Mouse (Mus musculus): ENCODE measurements around the gene Trim15. TPM values are rescaled to one million over a fixed set of nuclear protein-coding genes. Genes with fewer than 3 reads are reported as not detected.

The Trim15 gene
- total RNA-seq, 1 experiment, result not detected

- no peak for TF ChIP-seq MAFK (IDR thresholded peaks at IDR 0.05; ENCODE audit: insufficient read depth, low read depth, low read length)
- no peak for TF ChIP-seq CHD2 (IDR thresholded peaks at IDR 0.05; ENCODE audit: low read depth, low read length)
- TF ChIP-seq ZC3H11A (IDR thresholded peaks at IDR 0.05; ENCODE audit: borderline replicate concordance, low read depth, low read length), result no peak
- TF ChIP-seq ZNF384 (IDR thresholded peaks at IDR 0.05; ENCODE audit: low read depth, low read length), result no peak; the same call in 1 of the 2 replicates
- TF ChIP-seq HCFC1 (IDR thresholded peaks at IDR 0.05; ENCODE audit: borderline replicate concordance, insufficient read depth, low read length), result no peak
- Histone ChIP-seq H3K36me3 (ENCODE audit: control insufficient read depth, insufficient read depth, low read length, poor library complexity, severe bottlenecking) (no peaks in the 10 kb centered on the region), H3K4me1 (ENCODE audit: control insufficient read depth in 2 of 2, insufficient read depth in 2 of 2, low read length in 2 of 2, poor library complexity in 1 of 2) (no peaks in the 10 kb centered on the region), H3K9me3 (ENCODE audit: control insufficient read depth, insufficient read depth, low read depth, low read length) (no peaks in the 10 kb centered on the region), H3K4me3 (ENCODE audit: insufficient read depth in 1 of 2, low read depth in 1 of 2, low read length in 2 of 2, poor library complexity in 1 of 2, severe bottlenecking in 1 of 2) (0 out of 4 replicates have a peak overlapping the region, but pooled peaks of 1 of the 2 experiments have one; percentile 16), H3K9ac (ENCODE audit: insufficient read depth, low read depth, low read length, poor library complexity, severe bottlenecking) (no peak overlapping the region), H3K27ac (ENCODE audit: insufficient read depth, low read depth, low read length, poor library complexity, severe bottlenecking) (no peak overlapping the region)
- DNase-seq (ENCODE audit: low read depth, low spot score), result peak; percentile 45
- in situ Hi-C loops (cut with MboI; ENCODE audit: low sequenced_read_pairs in 2 of 2, unreplicated experiment in 2 of 2), result no loop called here
These were observed 41.5 kb downstream of the Trim15 start for GRCm38 (mm10) chr17:36825525-36825924.

- Histone ChIP-seq H3K9ac (ENCODE audit: insufficient read depth, low read depth, low read length, poor library complexity, severe bottlenecking) (no peak overlapping the region), H3K27ac (ENCODE audit: insufficient read depth, low read depth, low read length, poor library complexity, severe bottlenecking) (no peak overlapping the region), H3K4me1 (ENCODE audit: control insufficient read depth in 2 of 2, insufficient read depth in 2 of 2, low read length in 2 of 2, poor library complexity in 1 of 2) (no peaks in the 10 kb centered on the region), H3K9me3 (ENCODE audit: control insufficient read depth, insufficient read depth, low read depth, low read length) (no peaks in the 10 kb centered on the region), H3K4me3 (ENCODE audit: insufficient read depth in 1 of 2, low read depth in 1 of 2, low read length in 2 of 2, poor library complexity in 1 of 2, severe bottlenecking in 1 of 2) (no peak overlapping the region), H3K36me3 (ENCODE audit: control insufficient read depth, insufficient read depth, low read length, poor library complexity, severe bottlenecking) (no peaks in the 10 kb centered on the region)
- in situ Hi-C loops (cut with MboI; ENCODE audit: low sequenced_read_pairs in 2 of 2, unreplicated experiment in 2 of 2), result no loop called here
- TF ChIP-seq CHD2 (IDR thresholded peaks at IDR 0.05; ENCODE audit: low read depth, low read length) (no peak), ZC3H11A (IDR thresholded peaks at IDR 0.05; ENCODE audit: borderline replicate concordance, low read depth, low read length) (0 out of 2 replicates have a peak, but pooled peaks have one; percentile 6), ZNF384 (IDR thresholded peaks at IDR 0.05; ENCODE audit: low read depth, low read length) (no peak)
- peak; percentile 34 for DNase-seq (ENCODE audit: low read depth, low spot score)
These were observed 43.0 kb downstream of the Trim15 start for GRCm38 (mm10) chr17:36824005-36824404.

- Histone ChIP-seq H3K9me3 (ENCODE audit: control insufficient read depth, insufficient read depth, low read depth, low read length) (no peaks in the 10 kb centered on the region), H3K27ac (ENCODE audit: insufficient read depth, low read depth, low read length, poor library complexity, severe bottlenecking) (no peak within 1 kb of the TSS), H3K4me3 (ENCODE audit: insufficient read depth in 1 of 2, low read depth in 1 of 2, low read length in 2 of 2, poor library complexity in 1 of 2, severe bottlenecking in 1 of 2) (no peak within 1 kb of the TSS), H3K9ac (ENCODE audit: insufficient read depth, low read depth, low read length, poor library complexity, severe bottlenecking) (no peak within 1 kb of the TSS), H3K36me3 (ENCODE audit: control insufficient read depth, insufficient read depth, low read length, poor library complexity, severe bottlenecking) (no peaks in the 10 kb centered on the region), H3K4me1 (ENCODE audit: control insufficient read depth in 2 of 2, insufficient read depth in 2 of 2, low read length in 2 of 2, poor library complexity in 1 of 2) (no peaks in the 10 kb centered on the region)
- in situ Hi-C loops (cut with MboI; ENCODE audit: low sequenced_read_pairs in 2 of 2, unreplicated experiment in 2 of 2), result no loop called here
- TF ChIP-seq ZNF384 (IDR thresholded peaks at IDR 0.05; ENCODE audit: low read depth, low read length), result no peak
- TF ChIP-seq HCFC1 (IDR thresholded peaks at IDR 0.05; ENCODE audit: borderline replicate concordance, insufficient read depth, low read length), result no peak
- no peak for TF ChIP-seq MAFK (IDR thresholded peaks at IDR 0.05; ENCODE audit: insufficient read depth, low read depth, low read length)
- no peak for TF ChIP-seq CHD2 (IDR thresholded peaks at IDR 0.05; ENCODE audit: low read depth, low read length)
- TF ChIP-seq ZC3H11A (IDR thresholded peaks at IDR 0.05; ENCODE audit: borderline replicate concordance, low read depth, low read length), result no peak
- no peak for DNase-seq (ENCODE audit: low read depth, low spot score)
These were observed 55.1 kb downstream of the Trim15 start, which contains the start of gene H2-M10.6 for GRCm38 (mm10) chr17:36811871-36812270. H2-M10.6 (plus strand) TSS chr17:36812171.

Other genes with a start within 250 kb of the Trim15 start
- not detected in 2 replicates for gene H2-M9, start 224.5 kb downstream of the Trim15 start, total RNA-seq (2012; rRNA removed)
- not detected in 2 replicates for gene H2-M1, start 195.0 kb downstream of the Trim15 start, total RNA-seq (2012; rRNA removed)
- not detected in 2 replicates for gene H2-M10.5, start 94.3 kb downstream of the Trim15 start, total RNA-seq (2012; rRNA removed)
- not detected in 2 replicates for gene H2-M10.6, start 55.0 kb downstream of the Trim15 start, total RNA-seq (2012; rRNA removed)
- gene Trim26, start 30.1 kb downstream of the Trim15 start, total RNA-seq (2012; rRNA removed), result 21.1 and 24.6 TPM in 2 replicates
- gene Trim10, start 2.4 kb upstream of the Trim15 start, total RNA-seq (2012; rRNA removed), result not detected in 2 replicates
- 0.18 and 0.26 TPM in 2 replicates for gene Trim40, start 22.9 kb upstream of the Trim15 start, total RNA-seq (2012; rRNA removed)
- gene Trim31, start 30.9 kb upstream of the Trim15 start, total RNA-seq (2012; rRNA removed), result not detected in 2 replicates
- gene Rnf39, start 75.7 kb upstream of the Trim15 start, total RNA-seq (2012; rRNA removed), result 1.9 and 2.4 TPM in 2 replicates
- gene Ppp1r11, start 84.5 kb upstream of the Trim15 start, total RNA-seq (2012; rRNA removed), result 76.4 and 108 TPM in 2 replicates
- gene Znrd1, start 91.3 kb upstream of the Trim15 start, total RNA-seq (2012; rRNA removed), result 74.5 and 81.0 TPM in 2 replicates
- gene Znrd1as, start 91.4 kb upstream of the Trim15 start, total RNA-seq (2012; rRNA removed), result 13.8 and 15.1 TPM in 2 replicates
- 14.8 and 16.9 TPM in 2 replicates for gene 2410137M14Rik, start 114.0 kb upstream of the Trim15 start, total RNA-seq (2012; rRNA removed)
- 49.4 and 55.4 TPM in 2 replicates for gene H2-M5, start 122.3 kb upstream of the Trim15 start, total RNA-seq (2012; rRNA removed)
- gene Zfp57, start 134.0 kb upstream of the Trim15 start, total RNA-seq (2012; rRNA removed), result 360 and 437 TPM in 2 replicates
- gene Mog, start 156.2 kb upstream of the Trim15 start, total RNA-seq (2012; rRNA removed), result 0.62 and 0.85 TPM in 2 replicates
- 60.9 and 106 TPM in 2 replicates for gene Gabbr1, start 178.8 kb upstream of the Trim15 start, total RNA-seq (2012; rRNA removed)
- gene Olfr90, start 221.3 kb upstream of the Trim15 start, total RNA-seq (2012; rRNA removed), result 0.11 and 0.22 TPM in 2 replicates
- 0.11 and 0.13 TPM in 2 replicates for gene Olfr91, start 231.1 kb upstream of the Trim15 start, total RNA-seq (2012; rRNA removed)